Mouse (Mus musculus): Measurements from ENCODE around the gene Prr29. TPM values are rescaled to one million over a fixed set of nuclear protein-coding genes. Genes with fewer than 3 reads are reported as not detected.

The Prr29 gene
- total and polyA plus RNA-seq, 2 experiments, result 0.17 TPM; not detected in 1

GRCm38 (mm10) chr11:106355382-106356128, 9.7 kb upstream of the Prr29 start:
- H3K27me3 ChIP-seq (ENCODE audit: control insufficient read depth, insufficient read depth, low read length), result no peaks in the 10 kb centered on the region
- peak; percentile 4 for DNase-seq (ENCODE audit: extremely low read depth, low read depth, low spot score)
- WGBS, result 60% methylated on average over 19 of the region's 19 CpGs
- no peaks in the 10 kb centered on the region for H3K36me3 ChIP-seq (ENCODE audit: control insufficient read depth, insufficient read depth, low read length)
- no peaks in the 10 kb centered on the region for H3K4me1 ChIP-seq (ENCODE audit: control insufficient read depth, insufficient read depth, low read length)
- H3K79me2 ChIP-seq (ENCODE audit: control insufficient read depth, insufficient read depth, low read length), result no peaks in the 10 kb centered on the region
- H3K27ac ChIP-seq (replicated peaks; ENCODE audit: insufficient read depth, low read depth, low read length), result no peak overlapping the region
- no peak overlapping the region for H3K9ac ChIP-seq (ENCODE audit: low read depth, low read length)
- H3K4me3 ChIP-seq (ENCODE audit: insufficient read depth, low read depth, low read length), result no peak overlapping the region
- TF ChIP-seq CTCF (IDR thresholded peaks at IDR 0.05; ENCODE audit: low read depth, low read length) (no peak), POLR2A (IDR thresholded peaks at IDR 0.05; ENCODE audit: extremely low read depth, insufficient read depth, low read length) (no peak)

GRCm38 (mm10) chr11:106359350-106359749, 5.9 kb upstream of the Prr29 start:
- TF ChIP-seq CTCF (IDR thresholded peaks at IDR 0.05; ENCODE audit: low read depth, low read length) (peak; percentile 36; the same call in 1 of the 2 replicates), POLR2A (IDR thresholded peaks at IDR 0.05; ENCODE audit: extremely low read depth, insufficient read depth, low read length) (no peak)
- H3K4me1 ChIP-seq (ENCODE audit: control insufficient read depth, insufficient read depth, low read length), result no peaks in the 10 kb centered on the region
- WGBS, result 55% methylated on average over 5 of the region's 5 CpGs
- no peaks in the 10 kb centered on the region for H3K27me3 ChIP-seq (ENCODE audit: control insufficient read depth, insufficient read depth, low read length)
- no peak overlapping the region for H3K27ac ChIP-seq (replicated peaks; ENCODE audit: insufficient read depth, low read depth, low read length)
- no peak for DNase-seq (ENCODE audit: extremely low read depth, low read depth, low spot score)
- no peak overlapping the region for H3K4me3 ChIP-seq (ENCODE audit: insufficient read depth, low read depth, low read length)
- no peaks in the 10 kb centered on the region for H3K36me3 ChIP-seq (ENCODE audit: control insufficient read depth, insufficient read depth, low read length)
- no peak overlapping the region for H3K9ac ChIP-seq (ENCODE audit: low read depth, low read length)
- H3K79me2 ChIP-seq (ENCODE audit: control insufficient read depth, insufficient read depth, low read length), result no peaks in the 10 kb centered on the region

DNA sequence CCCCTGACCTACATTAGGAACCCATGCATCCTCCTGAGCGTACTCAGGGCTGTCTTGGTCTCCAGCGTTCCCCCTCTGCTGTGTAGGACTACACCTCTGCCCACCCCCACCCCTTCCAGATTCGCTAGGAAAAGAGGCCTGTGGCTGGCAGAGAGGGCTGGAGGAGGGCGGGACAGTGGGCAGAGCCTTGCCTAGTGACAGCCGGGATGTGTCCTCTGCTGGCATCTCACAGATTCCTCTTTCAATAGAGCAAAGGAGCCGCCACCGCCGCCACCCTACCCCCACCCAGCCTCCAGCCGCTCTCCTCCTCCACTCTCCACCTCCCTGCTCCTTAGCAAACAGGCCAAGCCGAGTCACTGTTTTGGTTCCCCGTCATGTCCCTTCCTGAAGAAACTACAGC, 560 bp upstream of the Prr29 start:
- Histone ChIP-seq H3K27me3 (ENCODE audit: control insufficient read depth, insufficient read depth, low read length) (no peaks in the 10 kb centered on the region), H3K36me3 (ENCODE audit: control insufficient read depth, insufficient read depth, low read length) (no peaks in the 10 kb centered on the region), H3K4me1 (ENCODE audit: control insufficient read depth, insufficient read depth, low read length) (no peaks in the 10 kb centered on the region), H3K27ac (replicated peaks; ENCODE audit: insufficient read depth, low read depth, low read length) (no peak overlapping the region), H3K4me3 (ENCODE audit: insufficient read depth, low read depth, low read length) (no peak overlapping the region), H3K9ac (ENCODE audit: low read depth, low read length) (no peak overlapping the region), H3K79me2 (ENCODE audit: control insufficient read depth, insufficient read depth, low read length) (no peaks in the 10 kb centered on the region)
- 47% methylated on average over 11 of the region's 11 CpGs for WGBS
- no peak for TF ChIP-seq CTCF (IDR thresholded peaks at IDR 0.05; ENCODE audit: low read depth, low read length)
- no peak for TF ChIP-seq POLR2A (IDR thresholded peaks at IDR 0.05; ENCODE audit: extremely low read depth, insufficient read depth, low read length)
- no peak for DNase-seq (ENCODE audit: extremely low read depth, low read depth, low spot score)

DNA sequence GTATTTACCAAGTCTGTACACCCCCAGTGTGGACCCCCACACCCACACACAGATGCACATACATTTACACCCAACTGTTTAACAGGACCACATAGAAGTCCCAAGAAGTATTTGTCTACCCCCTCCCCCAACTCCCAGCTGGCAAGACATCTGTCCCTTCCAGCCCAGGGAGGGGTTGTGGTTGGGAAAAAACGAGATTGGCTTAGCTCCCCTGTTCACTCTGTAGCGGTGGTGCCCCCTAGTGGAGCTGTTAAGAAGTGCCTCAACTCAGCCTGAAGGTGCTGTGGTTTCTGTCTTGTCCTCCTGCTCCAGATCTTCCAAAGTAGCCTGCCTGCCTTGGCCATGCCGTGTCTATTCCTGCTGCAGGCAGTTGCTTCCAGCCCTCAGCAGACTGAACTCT, 1.0 kb downstream of the Prr29 start:
- peak; percentile 86 for TF ChIP-seq CTCF (IDR thresholded peaks at IDR 0.05; ENCODE audit: low read depth, low read length)
- TF ChIP-seq POLR2A (IDR thresholded peaks at IDR 0.05; ENCODE audit: extremely low read depth, insufficient read depth, low read length), result no peak
- WGBS, result 5% methylated on average over 3 of the region's 3 CpGs
- DNase-seq (ENCODE audit: extremely low read depth, low read depth, low spot score), result peak; percentile 35

DNA sequence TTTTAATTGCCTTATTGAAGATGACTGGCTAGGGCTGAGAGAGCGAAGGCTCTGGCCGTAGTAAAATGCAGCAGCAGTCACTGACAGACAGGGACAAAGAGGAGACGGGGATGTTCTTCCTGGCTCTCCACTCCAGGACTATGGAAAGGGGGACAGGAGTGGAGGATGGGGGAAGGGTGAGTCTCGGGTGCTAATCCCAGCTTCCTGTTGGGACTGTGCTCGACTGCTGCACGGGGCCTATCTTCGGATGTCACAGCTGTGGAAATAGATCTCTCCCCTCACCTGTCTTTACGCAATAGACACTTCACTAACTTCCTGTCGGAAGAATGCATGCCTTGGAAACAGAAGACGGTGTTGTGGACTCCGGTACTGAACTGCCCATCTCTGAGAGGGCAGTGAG, 8.7 kb downstream of the Prr29 start:
- Histone ChIP-seq H3K27ac (replicated peaks; ENCODE audit: insufficient read depth, low read depth, low read length) (no peak overlapping the region), H3K4me3 (ENCODE audit: insufficient read depth, low read depth, low read length) (no peak overlapping the region), H3K9ac (ENCODE audit: low read depth, low read length) (no peak overlapping the region), H3K27me3 (ENCODE audit: control insufficient read depth, insufficient read depth, low read length) (no peaks in the 10 kb centered on the region), H3K79me2 (ENCODE audit: control insufficient read depth, insufficient read depth, low read length) (no peaks in the 10 kb centered on the region), H3K4me1 (ENCODE audit: control insufficient read depth, insufficient read depth, low read length) (no peaks in the 10 kb centered on the region), H3K36me3 (ENCODE audit: control insufficient read depth, insufficient read depth, low read length) (no peaks in the 10 kb centered on the region)
- no peak for DNase-seq (ENCODE audit: extremely low read depth, low read depth, low spot score)
- TF ChIP-seq CTCF (IDR thresholded peaks at IDR 0.05; ENCODE audit: low read depth, low read length), result no peak
- no peak for TF ChIP-seq POLR2A (IDR thresholded peaks at IDR 0.05; ENCODE audit: extremely low read depth, insufficient read depth, low read length)
- WGBS, result 65% methylated on average over 11 of the region's 11 CpGs

More for the DNA sequence above, 1.0 kb downstream of the Prr29 start:
- Histone ChIP-seq H3K4me3 (ENCODE audit: insufficient read depth, low read depth, low read length) (no peak overlapping the region), H3K9ac (ENCODE audit: low read depth, low read length) (no peak overlapping the region), H3K79me2 (ENCODE audit: control insufficient read depth, insufficient read depth, low read length) (no peaks in the 10 kb centered on the region), H3K4me1 (ENCODE audit: control insufficient read depth, insufficient read depth, low read length) (no peaks in the 10 kb centered on the region), H3K27ac (replicated peaks; ENCODE audit: insufficient read depth, low read depth, low read length) (no peak overlapping the region), H3K27me3 (ENCODE audit: control insufficient read depth, insufficient read depth, low read length) (no peaks in the 10 kb centered on the region), H3K36me3 (ENCODE audit: control insufficient read depth, insufficient read depth, low read length) (no peaks in the 10 kb centered on the region)

DNA sequence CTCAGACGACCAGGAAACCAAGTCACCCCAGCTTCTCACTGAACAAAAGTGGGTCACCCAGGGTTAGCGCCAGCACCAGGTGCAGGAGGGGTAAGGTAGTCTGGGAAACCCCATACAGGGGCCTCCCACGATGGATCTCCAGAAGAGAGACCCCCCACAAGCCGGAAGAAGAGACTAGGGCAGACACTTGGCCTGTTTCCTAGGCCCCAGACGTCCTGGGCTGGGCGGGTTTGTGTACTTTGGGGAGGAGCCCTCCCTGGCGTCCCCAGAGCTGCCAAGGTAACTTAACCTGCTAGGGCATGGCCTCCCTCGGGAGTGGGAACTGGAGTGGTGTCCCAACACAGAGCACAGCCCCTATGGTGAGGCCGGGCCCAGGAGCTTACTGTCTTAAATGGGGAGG, 9.3 kb downstream of the Prr29 start:
- H3K79me2 ChIP-seq (ENCODE audit: control insufficient read depth, insufficient read depth, low read length), result no peaks in the 10 kb centered on the region
- TF ChIP-seq CTCF (IDR thresholded peaks at IDR 0.05; ENCODE audit: low read depth, low read length), result no peak
- TF ChIP-seq POLR2A (IDR thresholded peaks at IDR 0.05; ENCODE audit: extremely low read depth, insufficient read depth, low read length), result no peak
- no peaks in the 10 kb centered on the region for H3K27me3 ChIP-seq (ENCODE audit: control insufficient read depth, insufficient read depth, low read length)
- 37% methylated on average over 9 of the region's 9 CpGs for WGBS
- H3K4me3 ChIP-seq (ENCODE audit: insufficient read depth, low read depth, low read length), result no peak overlapping the region
- no peak overlapping the region for H3K27ac ChIP-seq (replicated peaks; ENCODE audit: insufficient read depth, low read depth, low read length)
- no peak for DNase-seq (ENCODE audit: extremely low read depth, low read depth, low spot score)
- H3K36me3 ChIP-seq (ENCODE audit: control insufficient read depth, insufficient read depth, low read length), result no peaks in the 10 kb centered on the region
- no peak overlapping the region for H3K9ac ChIP-seq (ENCODE audit: low read depth, low read length)
- no peaks in the 10 kb centered on the region for H3K4me1 ChIP-seq (ENCODE audit: control insufficient read depth, insufficient read depth, low read length)
